Mouse (Mus musculus): ENCODE results near the gene Padi4. TPM values are rescaled to one million over a fixed set of nuclear protein-coding genes. Genes with fewer than 3 reads are reported as not detected.

The Padi4 gene
- polyA plus RNA-seq, 1 experiment from 2014 or later: 1.4 TPM

Small RNA genes within 50 kb of the gene (microRNA-seq; reads per million reads assigned to microRNA genes)
- not detected for gene Gm25951

Other genes starting within 250 kb of the Padi4 start
- 20.3 and 20.7 TPM in 2 replicates for gene Arhgef10l, start 108.2 kb downstream of the Padi4 start, polyA plus RNA-seq (2015; fragmentation: Nextera tagmentation; extraction: Ambion mirVana)
- 26.8 and 28.8 TPM in 2 replicates for gene Rcc2, start 73.7 kb downstream of the Padi4 start, polyA plus RNA-seq (2015; fragmentation: Nextera tagmentation; extraction: Ambion mirVana)
- gene Padi6, start 31.6 kb downstream of the Padi4 start, polyA plus RNA-seq (2015; fragmentation: Nextera tagmentation; extraction: Ambion mirVana): not detected in 2 replicates
- gene Padi3, start 36.4 kb upstream of the Padi4 start, polyA plus RNA-seq (2015; fragmentation: Nextera tagmentation; extraction: Ambion mirVana): 0.05 and 0.08 TPM in 2 replicates
- gene Padi1, start 71.5 kb upstream of the Padi4 start, polyA plus RNA-seq (2015; fragmentation: Nextera tagmentation; extraction: Ambion mirVana): 0.21 and 0.26 TPM in 2 replicates
- gene Padi2, start 132.1 kb upstream of the Padi4 start, polyA plus RNA-seq (2015; fragmentation: Nextera tagmentation; extraction: Ambion mirVana): 18.7 and 21.4 TPM in 2 replicates
- 448 and 457 TPM in 2 replicates for gene Sdhb, start 187.0 kb upstream of the Padi4 start, polyA plus RNA-seq (2015; fragmentation: Nextera tagmentation; extraction: Ambion mirVana)
- 40.5 and 45.3 TPM in 2 replicates for gene Atp13a2, start 212.6 kb upstream of the Padi4 start, polyA plus RNA-seq (2015; fragmentation: Nextera tagmentation; extraction: Ambion mirVana)
- 340 and 433 TPM in 2 replicates for gene Mfap2, start 236.2 kb upstream of the Padi4 start, polyA plus RNA-seq (2015; fragmentation: Nextera tagmentation; extraction: Ambion mirVana)

All from kidney, embryonic 15.5 days (tissue).